Mouse (Mus musculus) bone marrow, adult 2 months (tissue): ENCODE results near the gene Nfia.

Experiments
- CTCF ChIP-seq: fragments of 200-500 bp; IDR thresholded peaks from 2 replicates; pipeline ENCODE4 v1.5.1; 2011; ENCODE audit warnings: low read length, control low read depth; ENCODE audit not compliant: control insufficient read depth, insufficient read depth
- POLR2A ChIP-seq: fragments of 200-500 bp; IDR thresholded peaks from 2 replicates; pipeline ENCODE4 v1.6.1; 2011; ENCODE audit warnings: low read depth, mild to moderate bottlenecking, control low read depth, low read length, borderline replicate concordance; ENCODE audit not compliant: control insufficient read depth

- TF ChIP-seq POLR2A, result no peak
- no peak for TF ChIP-seq CTCF
These were observed 163.8 kb downstream of the Nfia start for GRCm38 (mm10) chr4:97936371-97936770.
